Mouse (Mus musculus) thymus, adult 2 months (tissue): ENCODE measurements around the gene Sptssb.

Experiments
- CTCF ChIP-seq: fragments of 200-500 bp; IDR thresholded peaks from 2 replicates; pipeline ENCODE4 v1.5.1; 2012; ENCODE audit warnings: mild to moderate bottlenecking, control low read depth, low read length, moderate library complexity, borderline replicate concordance; ENCODE audit not compliant: control insufficient read depth, poor library complexity, insufficient read depth; ENCODE audit errors: extremely low read depth
- POLR2A ChIP-seq: fragments of 200-500 bp; IDR thresholded peaks from 2 replicates; pipeline ENCODE4 v1.6.1; 2012; ENCODE audit warnings: mild to moderate bottlenecking, low read length, control low read depth, moderate library complexity; ENCODE audit not compliant: control insufficient read depth, poor library complexity, insufficient read depth; ENCODE audit errors: extremely low read depth

- TF ChIP-seq POLR2A (no peak), CTCF (no peak)
Observed at GRCm38 (mm10) chr3:69812442-69812841, 47.3 kb downstream of the Sptssb start.
